Mouse (Mus musculus) right cerebral cortex, postnatal 36 days (tissue): Measurements from ENCODE around the gene Bscl2.

ENCODE experiments used
- DNase-seq, 2 experiments: peaks; one replicate each; pipeline ENCODE4 v3.0.0; 2022; ENCODE audit warnings: low spot score in 2 of 2, mixed read lengths in 1 of 2

Bscl2 gene

GRCm38 (mm10) chr19:8837251-8837791 lies at the start of gene Bscl2:
TSS of gene Bscl2 (plus strand) at chr19:8837467.
- DNase-seq, result peak; percentile 84 to 85

- DNase-seq, result no peak
Measured at GRCm38 (mm10) chr19:8788521-8788920, 48.7 kb upstream of the Bscl2 start.

GRCm38 (mm10) chr19:8789171-8789570 lies 48.1 kb upstream of the Bscl2 start:
- DNase-seq, result no peak

- no peak for DNase-seq
Measured at GRCm38 (mm10) chr19:8790171-8790570, 47.1 kb upstream of the Bscl2 start.

GRCm38 (mm10) chr19:8798264-8798946 lies 38.9 kb upstream of the Bscl2 start, which contains the start of gene Polr2g:
TSS of gene Polr2g (minus strand) at chr19:8798577.
- DNase-seq, result peak; percentile 87 to 93

GRCm38 (mm10) chr19:8798947-8799315 lies 38.3 kb upstream of the Bscl2 start:
- no peak for DNase-seq

- peak; percentile 95 to 98 for DNase-seq
Measured at GRCm38 (mm10) chr19:8802130-8802821, 35.0 kb upstream of the Bscl2 start, which contains the start of gene Zbtb3. TSS of gene Zbtb3 (plus strand) at chr19:8802555.

- DNase-seq, result no peak
Measured at GRCm38 (mm10) chr19:8803204-8803780, 34.0 kb upstream of the Bscl2 start.

GRCm38 (mm10) chr19:8803879-8804660 lies 33.2 kb upstream of the Bscl2 start:
- no peak for DNase-seq

GRCm38 (mm10) chr19:8806810-8807209 lies 30.5 kb upstream of the Bscl2 start:
- no peak for DNase-seq

- DNase-seq, result no peak
Measured at GRCm38 (mm10) chr19:8815812-8816211, 21.5 kb upstream of the Bscl2 start.

GRCm38 (mm10) chr19:8817001-8817400 lies 20.3 kb upstream of the Bscl2 start:
- no peak for DNase-seq

- no peak for DNase-seq
Measured at GRCm38 (mm10) chr19:8818301-8818798, 18.9 kb upstream of the Bscl2 start.

- peak; percentile 98 to 99 for DNase-seq
Measured at GRCm38 (mm10) chr19:8818801-8819595, 18.3 kb upstream of the Bscl2 start, which contains the start of gene Ttc9c. TSS of gene Ttc9c (minus strand) at chr19:8819333.

- DNase-seq, result peak; percentile 99
Measured at GRCm38 (mm10) chr19:8819596-8820423, 17.5 kb upstream of the Bscl2 start, which contains the start of gene Hnrnpul2. TSS of gene Hnrnpul2 (plus strand) at chr19:8820010.

- DNase-seq, result no peak
Measured at GRCm38 (mm10) chr19:8820424-8820956, 16.8 kb upstream of the Bscl2 start.

- DNase-seq, result no peak
Measured at GRCm38 (mm10) chr19:8821146-8821545, 16.1 kb upstream of the Bscl2 start.

GRCm38 (mm10) chr19:8822696-8823095 lies 14.6 kb upstream of the Bscl2 start:
- DNase-seq, result no peak

GRCm38 (mm10) chr19:8829660-8830059 lies 7.6 kb upstream of the Bscl2 start, which contains the start of gene AC129217.1:
TSS of gene AC129217.1 (plus strand) at chr19:8829773.
- no peak for DNase-seq
